Mouse (Mus musculus): ENCODE results near the gene H2-T23.

GRCm38 (mm10) chr17:35981776-35982175, 50.9 kb downstream of the H2-T23 start:
- TF ChIP-seq CTCF (IDR thresholded peaks at IDR 0.05; ENCODE audit: borderline replicate concordance, insufficient read depth, low read depth, low read length) = no peak
- TF ChIP-seq POLR2A (IDR thresholded peaks at IDR 0.05; ENCODE audit: borderline replicate concordance, insufficient read depth, low read length) = no peak

Data from cerebellum, adult 2 months (tissue).